Mouse (Mus musculus): ENCODE results near the gene Fam193b. TPM values are rescaled to one million over a fixed set of nuclear protein-coding genes. Genes with fewer than 3 reads are reported as not detected.
"Not testable (repeated sequence)": the region's sequence is repeated elsewhere in the genome, so short reads cannot be mapped to it uniquely, and the experiment has no call there.

The Fam193b gene
- polyA plus RNA-seq, 1 experiment from 2014 or later: 22.9 TPM

DNA sequence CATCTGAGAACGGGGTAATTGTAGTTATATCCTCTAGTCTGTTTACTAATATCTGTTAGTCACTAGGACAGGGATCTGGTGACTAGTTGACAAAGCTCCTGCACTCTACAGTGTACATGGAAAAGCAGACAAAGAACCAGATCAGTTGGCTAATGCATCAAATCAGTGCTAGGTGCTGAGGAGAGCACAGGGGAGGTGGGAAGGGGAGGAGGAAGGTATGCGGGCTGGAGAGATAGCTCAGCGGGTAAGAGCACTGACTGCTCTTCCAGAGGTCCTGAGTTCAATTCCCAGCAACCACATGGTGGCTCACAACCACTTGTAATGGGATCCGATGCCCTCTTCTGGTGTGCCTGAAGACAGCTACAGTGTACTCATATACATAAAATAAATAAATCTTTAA, 2.4 kb downstream of the Fam193b start:
- not testable (repeated sequence) for H3K9me3 ChIP-seq; ATAC-seq; H3K4me2 ChIP-seq (replicated peaks); H3K9ac ChIP-seq; H3K27ac ChIP-seq; H3K4me3 ChIP-seq (replicated peaks); H3K27me3 ChIP-seq (replicated peaks); H3K36me3 ChIP-seq
- H3K4me1 ChIP-seq (replicated peaks): peaks cover 15% of the 10 kb centered on the region
- 81% methylated on average over 4 of the region's 4 CpGs for WGBS

DNA sequence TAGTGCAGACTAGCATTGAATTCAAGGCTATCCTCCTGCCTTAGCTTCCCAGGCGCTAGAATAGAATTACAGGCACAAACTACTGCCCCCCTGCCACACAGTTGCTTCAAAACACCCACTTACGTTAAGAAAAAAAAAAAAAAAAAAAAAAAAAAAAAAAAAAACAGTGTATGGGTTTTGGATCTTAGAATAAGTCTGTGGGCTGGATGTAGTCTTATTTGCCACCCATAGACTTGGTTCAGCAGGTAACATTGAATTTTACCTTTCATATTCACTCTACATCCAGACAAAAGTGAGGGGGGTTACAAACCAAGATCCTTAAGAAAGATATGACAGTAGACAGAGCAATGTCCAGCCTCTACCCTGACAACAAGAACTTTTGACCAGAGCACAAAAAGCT, 3.0 kb downstream of the Fam193b start:
- 87% methylated on average over 2 of the region's 2 CpGs for WGBS
- Histone ChIP-seq H3K27ac (no peak overlapping the region), H3K36me3 (no peaks in the 10 kb centered on the region), H3K4me1 (replicated peaks) (peaks cover 15% of the 10 kb centered on the region), H3K9ac (no peak overlapping the region), H3K4me2 (replicated peaks) (no peak overlapping the region), H3K9me3 (no peaks in the 10 kb centered on the region), H3K4me3 (replicated peaks) (no peak overlapping the region), H3K27me3 (replicated peaks) (no peaks in the 10 kb centered on the region)
- ATAC-seq: no peak

DNA sequence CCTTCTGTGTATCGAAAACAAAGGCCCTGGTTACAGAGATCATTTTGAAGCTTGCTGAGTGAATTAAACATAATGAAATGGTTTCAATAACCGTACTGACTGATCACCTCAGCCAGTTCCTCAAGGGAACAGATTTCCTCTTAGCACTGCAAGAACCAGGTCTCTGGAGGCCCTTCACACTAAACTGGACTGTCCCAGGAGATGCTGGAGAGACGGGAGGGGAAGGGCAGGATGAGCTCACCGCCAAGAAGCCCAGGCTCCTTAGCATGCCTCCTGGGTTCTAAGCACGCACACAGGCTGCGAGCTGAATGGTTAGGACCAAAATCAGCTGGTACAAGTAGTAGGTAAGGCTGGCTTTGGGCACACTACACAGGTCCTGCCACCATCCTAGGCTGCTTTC, 3.9 kb downstream of the Fam193b start:
- ATAC-seq: no peak
- H3K36me3 ChIP-seq: no peaks in the 10 kb centered on the region
- 83% methylated on average over 6 of the region's 6 CpGs for WGBS
- no peaks in the 10 kb centered on the region for H3K9me3 ChIP-seq
- peaks cover 12% of the 10 kb centered on the region for H3K4me1 ChIP-seq (replicated peaks)
- H3K27ac ChIP-seq: no peak overlapping the region
- H3K4me2 ChIP-seq (replicated peaks): no peak overlapping the region
- H3K27me3 ChIP-seq (replicated peaks): no peaks in the 10 kb centered on the region
- no peak overlapping the region for H3K4me3 ChIP-seq (replicated peaks)
- no peak overlapping the region for H3K9ac ChIP-seq

DNA sequence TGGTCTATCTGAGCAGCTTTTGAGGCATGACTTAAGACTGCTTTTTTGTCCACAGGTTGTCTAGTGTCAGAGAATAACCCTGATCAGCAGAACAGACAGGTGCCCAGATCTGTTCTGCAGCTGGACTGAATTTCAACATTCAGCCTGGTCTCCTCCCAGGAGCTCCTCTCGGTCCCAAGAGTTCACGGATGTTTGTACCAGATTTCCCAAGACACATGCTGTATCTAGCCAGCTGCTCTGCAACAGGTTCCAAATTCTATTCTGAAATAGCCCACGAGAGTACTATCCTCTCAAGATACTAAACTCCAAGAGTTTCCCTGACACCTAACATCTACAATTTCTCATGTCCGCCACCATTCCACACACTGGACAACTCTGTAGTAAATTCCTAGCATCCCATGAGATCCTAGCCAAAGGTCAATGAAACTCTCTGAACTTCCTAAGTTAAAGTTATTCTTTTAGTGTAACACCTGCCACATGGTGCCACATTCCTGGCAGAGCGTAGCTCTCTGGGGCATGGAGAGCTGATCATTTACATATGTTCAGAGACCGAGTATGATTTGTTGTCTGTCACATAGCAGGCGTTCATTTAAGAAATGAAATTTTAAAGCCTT, 7.5 kb downstream of the Fam193b start:
- Histone ChIP-seq H3K27me3 (replicated peaks) (no peaks in the 10 kb centered on the region), H3K4me1 (replicated peaks) (no peaks in the 10 kb centered on the region), H3K27ac (no peak overlapping the region), H3K4me3 (replicated peaks) (no peak overlapping the region), H3K36me3 (no peaks in the 10 kb centered on the region), H3K9me3 (no peaks in the 10 kb centered on the region), H3K9ac (no peak overlapping the region), H3K4me2 (replicated peaks) (no peak overlapping the region)
- 78% methylated on average over 7 of the region's 7 CpGs for WGBS
- ATAC-seq: no peak

DNA sequence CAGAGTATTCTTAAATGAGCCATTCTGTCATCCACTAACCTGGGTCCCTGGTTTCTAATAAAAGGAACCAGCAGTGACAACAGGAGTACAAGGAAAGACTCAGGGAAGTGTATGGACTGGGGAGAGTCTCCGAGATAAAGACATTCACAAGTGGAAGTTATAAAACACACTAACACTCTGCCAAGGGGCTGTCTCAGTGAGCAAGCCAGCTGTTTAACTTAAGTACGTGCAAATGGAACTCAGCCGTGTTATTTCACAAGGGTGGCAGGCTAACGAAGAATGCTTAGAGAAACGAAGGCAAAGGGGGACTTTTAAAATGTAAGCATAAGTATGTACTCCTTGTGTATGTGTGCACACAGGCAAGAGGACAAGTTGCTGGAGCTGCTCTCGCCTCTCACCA, 13.4 kb downstream of the Fam193b start:
- H3K9ac ChIP-seq: no peak overlapping the region
- ATAC-seq: no peak
- no peaks in the 10 kb centered on the region for H3K27me3 ChIP-seq (replicated peaks)
- H3K36me3 ChIP-seq: peaks cover 19% of the 10 kb centered on the region
- no peaks in the 10 kb centered on the region for H3K4me1 ChIP-seq (replicated peaks)
- no peak overlapping the region for H3K27ac ChIP-seq
- 78% methylated on average over 6 of the region's 6 CpGs for WGBS
- no peak overlapping the region for H3K4me3 ChIP-seq (replicated peaks)
- no peak overlapping the region for H3K4me2 ChIP-seq (replicated peaks)
- H3K9me3 ChIP-seq: no peaks in the 10 kb centered on the region

DNA sequence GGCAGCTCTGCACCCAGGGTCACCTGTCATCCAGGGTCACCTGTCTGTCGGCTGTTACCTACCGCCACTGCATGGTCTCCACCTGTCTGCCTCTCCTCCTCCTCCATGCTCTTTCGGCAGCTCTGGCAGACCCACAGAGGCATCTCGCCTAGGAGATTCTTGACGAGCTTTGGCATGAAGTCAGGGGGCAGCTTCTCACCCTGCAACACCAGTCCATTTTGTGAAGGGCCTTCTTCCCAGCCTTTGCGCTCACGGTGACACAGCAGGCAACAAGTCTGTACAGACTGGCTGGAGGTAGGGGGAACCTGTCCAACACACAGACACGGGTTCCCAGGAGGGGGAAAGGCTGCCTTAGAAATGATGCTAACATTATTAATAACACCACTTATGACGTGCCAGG, 15.0 kb downstream of the Fam193b start:
- no peaks in the 10 kb centered on the region for H3K27me3 ChIP-seq (replicated peaks)
- 90% methylated on average over 9 of the region's 9 CpGs for WGBS
- peaks cover 19% of the 10 kb centered on the region for H3K36me3 ChIP-seq

DNA sequence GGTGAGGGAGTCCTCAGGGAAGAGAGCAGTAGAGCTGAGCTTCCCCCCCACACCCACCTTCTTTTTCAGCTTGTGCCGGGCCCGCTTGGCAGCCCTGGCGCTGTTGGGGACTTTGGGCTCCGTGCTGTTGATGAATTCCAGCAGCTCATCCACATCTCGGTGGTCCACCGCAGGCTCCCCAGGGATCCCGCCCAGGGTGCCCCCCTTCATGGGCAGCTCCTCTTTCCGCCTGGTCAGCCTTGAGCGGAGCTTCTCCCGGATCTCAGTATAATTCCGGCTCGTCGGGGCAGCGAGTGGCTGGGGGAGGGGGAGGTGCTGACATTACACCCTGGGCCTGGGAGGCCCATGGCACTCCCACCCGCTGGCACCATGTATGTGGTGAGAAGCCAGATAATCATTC, 21.9 kb downstream of the Fam193b start:
- no peaks in the 10 kb centered on the region for H3K27me3 ChIP-seq (replicated peaks)
- peaks cover 44% of the 10 kb centered on the region for H3K36me3 ChIP-seq
- H3K4me2 ChIP-seq (replicated peaks): no peak overlapping the region
- H3K9me3 ChIP-seq: no peaks in the 10 kb centered on the region
- H3K4me3 ChIP-seq (replicated peaks): no peak overlapping the region
- ATAC-seq: no peak
- H3K27ac ChIP-seq: no peak overlapping the region
- no peaks in the 10 kb centered on the region for H3K4me1 ChIP-seq (replicated peaks)
- 88% methylated on average over 15 of the region's 15 CpGs for WGBS
- no peak overlapping the region for H3K9ac ChIP-seq

More for the DNA sequence above, 15.0 kb downstream of the Fam193b start:
- Histone ChIP-seq H3K4me1 (replicated peaks) (no peaks in the 10 kb centered on the region), H3K4me3 (replicated peaks) (no peak overlapping the region), H3K9me3 (no peaks in the 10 kb centered on the region), H3K4me2 (replicated peaks) (no peak overlapping the region), H3K9ac (no peak overlapping the region), H3K27ac (no peak overlapping the region)
- no peak for ATAC-seq

DNA sequence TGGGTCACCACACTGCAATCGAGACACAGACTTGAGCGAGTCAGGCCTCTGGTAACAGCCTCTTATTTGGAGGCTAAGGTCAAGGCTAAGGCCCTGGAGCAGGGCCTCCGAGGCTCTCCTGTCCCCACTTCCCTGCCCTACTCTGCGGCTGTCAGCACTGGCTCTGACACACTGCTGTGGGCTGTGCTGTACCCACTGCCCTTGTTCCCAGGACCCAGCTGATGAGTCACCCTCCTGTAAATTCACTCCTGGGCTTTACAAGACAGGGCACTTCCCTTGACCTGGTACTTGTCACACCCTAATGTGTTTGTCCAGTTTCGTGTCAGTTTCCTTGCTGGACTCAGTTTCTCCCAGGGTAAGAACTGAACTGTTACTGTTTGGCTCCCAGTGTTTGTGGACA, 22.5 kb downstream of the Fam193b start:
- Histone ChIP-seq H3K4me1 (replicated peaks) (no peaks in the 10 kb centered on the region), H3K36me3 (peaks cover 44% of the 10 kb centered on the region), H3K4me2 (replicated peaks) (no peak overlapping the region), H3K9ac (no peak overlapping the region), H3K27me3 (replicated peaks) (no peaks in the 10 kb centered on the region), H3K4me3 (replicated peaks) (no peak overlapping the region), H3K27ac (no peak overlapping the region), H3K9me3 (no peaks in the 10 kb centered on the region)
- 89% methylated on average over 5 of the region's 5 CpGs for WGBS
- ATAC-seq: no peak

DNA sequence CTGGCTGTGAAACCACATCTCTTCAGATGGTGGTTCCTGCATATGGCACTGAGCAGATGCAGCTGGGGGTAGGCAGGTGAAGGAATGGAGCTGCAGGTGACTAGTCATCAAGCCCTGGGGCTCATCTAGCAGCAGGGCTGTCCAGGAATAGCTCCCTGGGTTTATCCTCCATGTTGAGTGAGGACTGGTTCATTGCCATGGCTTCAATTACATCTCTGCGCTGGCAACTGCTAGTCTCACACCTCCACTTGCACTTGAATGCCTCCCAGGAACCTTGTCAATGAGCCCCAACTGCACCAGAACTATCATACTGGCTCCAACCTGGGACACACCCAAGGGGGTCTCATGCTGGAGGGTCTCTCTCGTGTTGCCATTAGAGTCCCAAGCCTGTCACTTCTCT, 23.0 kb downstream of the Fam193b start:
- Histone ChIP-seq H3K27ac (no peak overlapping the region), H3K36me3 (peaks cover 49% of the 10 kb centered on the region), H3K27me3 (replicated peaks) (no peaks in the 10 kb centered on the region), H3K4me3 (replicated peaks) (no peak overlapping the region), H3K4me1 (replicated peaks) (no peaks in the 10 kb centered on the region), H3K4me2 (replicated peaks) (no peak overlapping the region), H3K9ac (no peak overlapping the region), H3K9me3 (no peaks in the 10 kb centered on the region)
- ATAC-seq: no peak
- WGBS: 91% methylated on average over 2 of the region's 2 CpGs

DNA sequence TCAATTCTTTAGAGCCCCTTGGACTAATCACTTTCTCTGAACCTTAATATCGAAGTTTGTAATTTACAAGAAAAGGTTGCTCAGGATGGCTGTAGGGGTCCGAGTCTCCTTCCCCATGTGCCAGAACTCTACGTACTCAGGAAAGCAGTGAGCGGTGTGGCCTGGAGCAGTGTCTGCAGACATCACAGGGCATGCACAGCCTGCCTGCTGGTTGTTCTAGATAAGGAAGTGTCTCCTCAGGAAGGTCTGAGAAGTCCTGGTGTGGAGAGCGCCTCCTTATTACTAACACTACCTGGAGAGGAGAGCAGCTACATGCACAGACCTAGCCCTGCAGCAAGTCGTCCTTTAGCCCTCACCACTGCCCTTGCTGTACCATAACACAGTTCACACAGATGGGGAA, 26.1 kb downstream of the Fam193b start:
- H3K27me3 ChIP-seq (replicated peaks): no peaks in the 10 kb centered on the region
- WGBS: 92% methylated on average over 6 of the region's 6 CpGs
- H3K36me3 ChIP-seq: peaks cover 61% of the 10 kb centered on the region
- H3K9me3 ChIP-seq: no peaks in the 10 kb centered on the region
- H3K4me2 ChIP-seq (replicated peaks): no peak overlapping the region
- H3K4me3 ChIP-seq (replicated peaks): no peak overlapping the region
- H3K27ac ChIP-seq: no peak overlapping the region
- no peak overlapping the region for H3K9ac ChIP-seq
- no peak for ATAC-seq
- H3K4me1 ChIP-seq (replicated peaks): no peaks in the 10 kb centered on the region

DNA sequence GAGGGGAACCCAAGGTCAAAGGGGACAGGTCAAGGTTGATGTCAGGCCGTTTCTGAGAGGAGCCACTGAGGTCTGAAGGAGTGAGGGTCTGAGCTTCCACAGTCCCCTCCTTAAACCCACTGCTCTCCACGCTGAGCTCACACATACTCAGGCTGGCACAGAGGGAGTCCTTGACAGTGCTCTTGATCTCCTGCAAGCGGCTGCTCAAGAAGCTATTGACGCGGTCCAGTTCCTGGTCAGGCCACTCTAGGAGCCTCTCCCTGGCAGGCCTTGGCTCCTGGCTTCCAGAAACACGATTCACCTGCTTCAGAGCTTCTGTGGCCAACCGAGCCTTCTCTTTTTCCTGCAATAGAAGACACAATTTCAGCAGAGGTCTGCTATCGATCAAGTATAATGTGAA, 27.5 kb downstream of the Fam193b start:
- H3K4me2 ChIP-seq (replicated peaks): no peak overlapping the region
- no peak overlapping the region for H3K4me3 ChIP-seq (replicated peaks)
- no peak overlapping the region for H3K9ac ChIP-seq
- peaks cover 70% of the 10 kb centered on the region for H3K36me3 ChIP-seq
- H3K4me1 ChIP-seq (replicated peaks): no peaks in the 10 kb centered on the region
- no peak for ATAC-seq
- WGBS: 91% methylated on average over 8 of the region's 8 CpGs
- H3K27me3 ChIP-seq (replicated peaks): no peaks in the 10 kb centered on the region
- H3K27ac ChIP-seq: no peak overlapping the region
- H3K9me3 ChIP-seq: no peaks in the 10 kb centered on the region

DNA sequence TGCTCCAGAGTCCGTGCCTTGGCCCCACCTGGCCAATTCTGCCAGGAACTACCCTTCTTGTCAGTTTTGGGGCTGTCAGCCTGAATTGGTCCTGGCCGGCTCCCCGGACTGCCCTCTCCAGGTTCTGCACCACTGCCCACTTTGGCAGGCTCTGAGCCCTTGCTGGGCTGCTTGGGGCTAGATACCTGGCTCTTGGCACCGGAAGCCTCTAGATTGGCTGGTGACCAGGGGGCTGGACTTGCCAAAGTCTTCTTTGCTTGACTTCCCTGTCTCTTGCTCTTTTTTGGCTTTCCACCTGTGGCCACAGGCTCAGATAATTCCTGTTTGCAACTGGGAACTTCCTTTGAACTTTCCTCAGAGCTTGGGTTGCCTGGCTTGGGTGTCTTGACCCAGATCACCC, 28.0 kb downstream of the Fam193b start:
- no peaks in the 10 kb centered on the region for H3K9me3 ChIP-seq
- no peaks in the 10 kb centered on the region for H3K27me3 ChIP-seq (replicated peaks)
- H3K4me3 ChIP-seq (replicated peaks): no peak overlapping the region
- H3K9ac ChIP-seq: no peak overlapping the region
- ATAC-seq: no peak
- H3K4me2 ChIP-seq (replicated peaks): no peak overlapping the region
- WGBS: 93% methylated on average over 4 of the region's 4 CpGs
- H3K27ac ChIP-seq: no peak overlapping the region
- no peaks in the 10 kb centered on the region for H3K4me1 ChIP-seq (replicated peaks)
- peaks cover 67% of the 10 kb centered on the region for H3K36me3 ChIP-seq

DNA sequence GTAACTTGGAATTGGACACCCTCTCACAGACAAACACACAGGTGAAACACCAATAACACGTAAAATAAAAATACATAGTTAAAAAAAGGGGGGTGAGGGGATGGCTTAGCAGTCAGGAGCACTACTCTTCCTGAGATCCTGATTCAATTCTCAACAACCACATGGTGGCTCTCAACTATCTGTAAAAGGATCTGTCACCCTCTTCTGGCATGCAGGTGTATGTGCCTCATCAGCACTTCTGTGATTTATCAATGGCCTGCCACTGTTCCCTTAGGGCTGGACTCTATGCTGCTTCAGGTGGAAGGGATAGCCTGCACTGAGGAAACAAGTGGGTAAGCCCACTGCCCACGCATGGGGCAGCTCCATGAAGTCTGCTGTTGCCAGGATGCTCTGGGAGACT, 30.0 kb downstream of the Fam193b start:
- no peaks in the 10 kb centered on the region for H3K4me1 ChIP-seq (replicated peaks)
- H3K9me3 ChIP-seq: no peaks in the 10 kb centered on the region
- 89% methylated on average over 2 of the region's 2 CpGs for WGBS
- no peaks in the 10 kb centered on the region for H3K27me3 ChIP-seq (replicated peaks)
- ATAC-seq: no peak
- H3K27ac ChIP-seq: no peak overlapping the region
- no peak overlapping the region for H3K9ac ChIP-seq
- peaks cover 53% of the 10 kb centered on the region for H3K36me3 ChIP-seq
- H3K4me3 ChIP-seq (replicated peaks): no peak overlapping the region
- H3K4me2 ChIP-seq (replicated peaks): no peak overlapping the region

All from intestine, embryonic 15.5 days (tissue).